Mouse (Mus musculus) hindbrain, embryonic 15.5 days (tissue): ENCODE data around the gene Efcab14. TPM values are rescaled to one million over a fixed set of nuclear protein-coding genes. Genes with fewer than 3 reads are reported as not detected.

Experiments used
- ATAC-seq: fragments of 200-750 bp; cut with Nextera tagmentation; 2 replicates; pipeline ENCODE4 v1.8.0; 2017; ENCODE audit warnings: low read depth, moderate number of reproducible peaks, moderate TSS enrichment; ENCODE audit not compliant: low FRiP score
- H3K27ac ChIP-seq: fragments of 300-500 bp; sonication (generic); replicated peaks from 2 replicates; pipeline ENCODE4 v1.5.1; 2015; ENCODE audit warnings: mild to moderate bottlenecking, inconsistent platforms
- H3K27me3 ChIP-seq: fragments of 300-500 bp; sonication (generic); 2 replicates; pipeline ENCODE4 v1.6.1; 2015; ENCODE audit warnings: control low read depth, inconsistent platforms
- H3K36me3 ChIP-seq: fragments of 300-500 bp; sonication (generic); 2 replicates; pipeline ENCODE4 v1.6.1; 2015; ENCODE audit warnings: control low read depth, inconsistent platforms
- H3K4me1 ChIP-seq: fragments of 300-500 bp; sonication (generic); replicated peaks from 2 replicates; pipeline ENCODE4 v1.6.1; 2015; ENCODE audit warnings: control low read depth, inconsistent platforms
- H3K4me2 ChIP-seq: fragments of 300-500 bp; sonication (generic); 2 replicates; pipeline ENCODE4 v1.6.1; 2015; ENCODE audit warnings: moderate library complexity, mild to moderate bottlenecking, inconsistent platforms
- H3K4me3 ChIP-seq: fragments of 300-500 bp; sonication (generic); 2 replicates; pipeline ENCODE4 v1.5.1; 2015; ENCODE audit warnings: mild to moderate bottlenecking, inconsistent platforms
- H3K9ac ChIP-seq: fragments of 300-500 bp; sonication (generic); 2 replicates; pipeline ENCODE4 v1.6.1; 2015; ENCODE audit warnings: inconsistent platforms
- H3K9me3 ChIP-seq: fragments of 300-500 bp; sonication (generic); 2 replicates; pipeline ENCODE4 v1.6.1; 2016; ENCODE audit warnings: control low read depth, inconsistent platforms
- WGBS: fragments of 180-500 bp; shearing (Covaris S2); methylation state at CpG from one replicate; pipeline ENCODE4 v1.1.7; 2015; 5-methylcytosine and 5-hydroxymethylcytosine counted together
- polyA plus RNA-seq: library from polyadenylated mRNA; unstranded; fragments of >200 nt; fragmentation: Nextera tagmentation; extraction: Ambion mirVana; gene quantifications from 2 replicates; pipeline ENCODE4 v1.2.1, GENCODE M21; 2015

The Efcab14 gene
- polyA plus RNA-seq, 1 experiment from 2014 or later = 19.1 TPM

GRCm38 (mm10) chr4:115782026-115782805, 44.7 kb downstream of the Efcab14 start:
- H3K36me3 ChIP-seq = 0 out of 2 replicates have a peak, but pooled peaks cover 5% of the 10 kb centered on the region
- no peak overlapping the region for H3K4me2 ChIP-seq
- no peak for ATAC-seq
- no peaks in the 10 kb centered on the region for H3K27me3 ChIP-seq
- H3K4me1 ChIP-seq = peaks cover 18% of the 10 kb centered on the region
- no peak overlapping the region for H3K9ac ChIP-seq
- no peaks in the 10 kb centered on the region for H3K9me3 ChIP-seq
- no peak overlapping the region for H3K27ac ChIP-seq
- 92% methylated on average over 5 of the region's 5 CpGs for WGBS
- no peak overlapping the region for H3K4me3 ChIP-seq

GRCm38 (mm10) chr4:115784769-115785510, 47.4 kb downstream of the Efcab14 start, which contains the start of gene Atpaf1:
Atpaf1 (plus strand) TSS chr4:115784812.
- under 1% methylated on average over 69 of the region's 69 CpGs for WGBS
- H3K9me3 ChIP-seq = no peaks in the 10 kb centered on the region
- peak within 1 kb of the TSS; percentile 85 for H3K4me2 ChIP-seq

GRCm38 (mm10) chr4:115785511-115786034, 48.0 kb downstream of the Efcab14 start:
- Histone ChIP-seq H3K4me2 (peak overlapping the region; percentile 85), H3K9ac (peak overlapping the region; percentile 85), H3K4me3 (peak overlapping the region; percentile 74), H3K9me3 (no peaks in the 10 kb centered on the region), H3K27me3 (no peaks in the 10 kb centered on the region), H3K27ac (peak overlapping the region; percentile 75; the same call in 1 of the 2 replicates), H3K36me3 (peaks cover 6% of the 10 kb centered on the region; the same call in 1 of the 2 replicates), H3K4me1 (peaks cover 18% of the 10 kb centered on the region)
- 0 out of 2 replicates have a peak, but pooled peaks have one; percentile 7 for ATAC-seq
- 61% methylated on average over 7 of the region's 7 CpGs for WGBS

More at GRCm38 (mm10) chr4:115784769-115785510, 47.4 kb downstream of the Efcab14 start, which contains the start of gene Atpaf1:
- H3K27ac ChIP-seq = peak within 1 kb of the TSS; percentile 75
- H3K36me3 ChIP-seq = 0 out of 2 replicates have a peak, but pooled peaks cover under 1% of the 10 kb centered on the region
- H3K27me3 ChIP-seq = no peaks in the 10 kb centered on the region
- peaks cover 18% of the 10 kb centered on the region for H3K4me1 ChIP-seq
- peak; percentile 92 for ATAC-seq
- peak within 1 kb of the TSS; percentile 85 for H3K9ac ChIP-seq
- H3K4me3 ChIP-seq = peak within 1 kb of the TSS; percentile 74

- Histone ChIP-seq H3K27ac (no peak overlapping the region), H3K9me3 (no peaks in the 10 kb centered on the region), H3K4me1 (peaks cover 4% of the 10 kb centered on the region), H3K4me3 (no peak overlapping the region), H3K36me3 (peaks cover 32% of the 10 kb centered on the region), H3K27me3 (no peaks in the 10 kb centered on the region), H3K9ac (no peak overlapping the region), H3K4me2 (no peak overlapping the region)
- 73% methylated on average over 3 of the region's 3 CpGs for WGBS
- no peak for ATAC-seq
Observed at GRCm38 (mm10) chr4:115790864-115791263, 53.3 kb downstream of the Efcab14 start.

GRCm38 (mm10) chr4:115795360-115795759, 57.8 kb downstream of the Efcab14 start:
- no peaks in the 10 kb centered on the region for H3K27me3 ChIP-seq
- no peaks in the 10 kb centered on the region for H3K9me3 ChIP-seq
- H3K4me1 ChIP-seq = no peaks in the 10 kb centered on the region
- no peak for ATAC-seq
- no peak overlapping the region for H3K9ac ChIP-seq
- no peak overlapping the region for H3K27ac ChIP-seq
- peaks cover 53% of the 10 kb centered on the region for H3K36me3 ChIP-seq
- H3K4me3 ChIP-seq = no peak overlapping the region
- H3K4me2 ChIP-seq = no peak overlapping the region
- 93% methylated on average over 3 of the region's 3 CpGs for WGBS

GRCm38 (mm10) chr4:115799981-115800380, 62.4 kb downstream of the Efcab14 start:
- Histone ChIP-seq H3K9me3 (no peaks in the 10 kb centered on the region), H3K4me3 (no peak overlapping the region), H3K9ac (no peak overlapping the region), H3K36me3 (peaks cover 50% of the 10 kb centered on the region), H3K27ac (no peak overlapping the region), H3K4me1 (no peaks in the 10 kb centered on the region), H3K4me2 (no peak overlapping the region), H3K27me3 (no peaks in the 10 kb centered on the region)
- ATAC-seq = no peak
- WGBS = 66% methylated on average over 3 of the region's 3 CpGs

- ATAC-seq = no peak
- 84% methylated on average over 4 of the region's 4 CpGs for WGBS
Observed at GRCm38 (mm10) chr4:115812326-115812725, 74.8 kb downstream of the Efcab14 start.

GRCm38 (mm10) chr4:115815606-115816005, 78.1 kb downstream of the Efcab14 start:
- 91% methylated on average over 5 of the region's 5 CpGs for WGBS
- no peaks in the 10 kb centered on the region for H3K4me1 ChIP-seq
- no peak overlapping the region for H3K27ac ChIP-seq
- no peaks in the 10 kb centered on the region for H3K9me3 ChIP-seq
- H3K4me3 ChIP-seq = no peak overlapping the region
- H3K27me3 ChIP-seq = no peaks in the 10 kb centered on the region
- H3K4me2 ChIP-seq = no peak overlapping the region
- ATAC-seq = no peak
- peaks cover 31% of the 10 kb centered on the region for H3K36me3 ChIP-seq
- no peak overlapping the region for H3K9ac ChIP-seq

More at GRCm38 (mm10) chr4:115812326-115812725, 74.8 kb downstream of the Efcab14 start:
- H3K36me3 ChIP-seq = peaks cover 31% of the 10 kb centered on the region
- no peak overlapping the region for H3K9ac ChIP-seq
- no peak overlapping the region for H3K27ac ChIP-seq
- no peaks in the 10 kb centered on the region for H3K9me3 ChIP-seq
- no peak overlapping the region for H3K4me2 ChIP-seq
- H3K4me3 ChIP-seq = no peak overlapping the region
- no peaks in the 10 kb centered on the region for H3K27me3 ChIP-seq
- no peaks in the 10 kb centered on the region for H3K4me1 ChIP-seq

- Histone ChIP-seq H3K27me3 (no peaks in the 10 kb centered on the region), H3K9ac (no peak overlapping the region), H3K4me3 (no peak overlapping the region), H3K36me3 (peaks cover 7% of the 10 kb centered on the region; the same call in 1 of the 2 replicates), H3K27ac (no peak overlapping the region), H3K9me3 (no peaks in the 10 kb centered on the region), H3K4me2 (no peak overlapping the region), H3K4me1 (no peaks in the 10 kb centered on the region)
- no peak for ATAC-seq
- 80% methylated on average over 3 of the region's 3 CpGs for WGBS
Observed at GRCm38 (mm10) chr4:115820199-115820598, 82.7 kb downstream of the Efcab14 start.

GRCm38 (mm10) chr4:115820944-115821343, 83.4 kb downstream of the Efcab14 start:
- Histone ChIP-seq H3K4me3 (no peak overlapping the region), H3K9ac (no peak overlapping the region), H3K27ac (no peak overlapping the region), H3K9me3 (no peaks in the 10 kb centered on the region), H3K27me3 (no peaks in the 10 kb centered on the region), H3K36me3 (peaks cover 3% of the 10 kb centered on the region; the same call in 1 of the 2 replicates), H3K4me1 (no peaks in the 10 kb centered on the region), H3K4me2 (no peak overlapping the region)
- no peak for ATAC-seq
- WGBS = 76% methylated on average over 3 of the region's 3 CpGs

- no peak overlapping the region for H3K9ac ChIP-seq
- H3K27me3 ChIP-seq = no peaks in the 10 kb centered on the region
- no peaks in the 10 kb centered on the region; the same call in 1 of the 2 replicates for H3K36me3 ChIP-seq
- H3K9me3 ChIP-seq = no peaks in the 10 kb centered on the region
- no peak for ATAC-seq
- no peak overlapping the region for H3K27ac ChIP-seq
- H3K4me3 ChIP-seq = no peak overlapping the region
- no peaks in the 10 kb centered on the region for H3K4me1 ChIP-seq
- H3K4me2 ChIP-seq = no peak overlapping the region
Observed at GRCm38 (mm10) chr4:115821431-115821830, 83.9 kb downstream of the Efcab14 start.

- 81% methylated on average over 3 of the region's 3 CpGs for WGBS
- Histone ChIP-seq H3K9ac (no peak overlapping the region), H3K27ac (no peak overlapping the region), H3K4me2 (no peak overlapping the region), H3K27me3 (no peaks in the 10 kb centered on the region), H3K4me3 (no peak overlapping the region), H3K9me3 (no peaks in the 10 kb centered on the region), H3K4me1 (peaks cover under 1% of the 10 kb centered on the region; the same call in 1 of the 2 replicates), H3K36me3 (no peaks in the 10 kb centered on the region)
- ATAC-seq = no peak
Observed at GRCm38 (mm10) chr4:115821928-115822327, 84.4 kb downstream of the Efcab14 start.
